Mouse (Mus musculus) CH12.LX (cell line): ENCODE measurements around the gene Crls1. TPM values are rescaled to one million over a fixed set of nuclear protein-coding genes. Genes with fewer than 3 reads are reported as not detected.

Source experiments
- DNase-seq: peaks from one replicate; pipeline ENCODE4 v3.0.0-alpha.2; 2013; ENCODE audit errors: extremely low read depth
- H3K27ac ChIP-seq: 2 replicates; pipeline ENCODE4 v1.5.1; 2012; ENCODE audit warnings: low read depth, mild to moderate bottlenecking, control low read depth, moderate library complexity; ENCODE audit not compliant: insufficient read depth
- H3K27me3 ChIP-seq: replicated peaks from 2 replicates; pipeline ENCODE3; 2012; ENCODE audit warnings: inconsistent platforms
- H3K36me3 ChIP-seq, 2 experiments: replicated peaks in 1 of 2; 2 replicates each; pipeline versions ENCODE3 to v1.6.1; 2012; ENCODE audit warnings: inconsistent platforms in 1 of 2, low read length in 1 of 2, mild to moderate bottlenecking in 1 of 2, mixed read lengths in 1 of 2, moderate library complexity in 1 of 2; ENCODE audit not compliant: control insufficient read depth in 1 of 2, insufficient read depth in 1 of 2
- H3K4me1 ChIP-seq, 2 experiments: 2 replicates each; pipeline ENCODE4 v1.6.1; 2012; ENCODE audit warnings: inconsistent platforms in 1 of 2, moderate library complexity in 1 of 2; ENCODE audit not compliant: insufficient read depth in 2 of 2, control insufficient read depth in 1 of 2
- H3K4me2 ChIP-seq: 2 replicates; pipeline ENCODE4 v1.6.1; 2012; ENCODE audit warnings: low read depth, mild to moderate bottlenecking, control low read depth; ENCODE audit not compliant: poor library complexity, insufficient read depth, severe bottlenecking
- H3K4me3 ChIP-seq, 3 experiments: fragments of 150-350 bp in 1 of 3; sonication (generic) in 1 of 3; replicated peaks in 1 of 3; 2 replicates each; pipeline versions ENCODE3 to v1.5.1; 2011 to 2012; ENCODE audit warnings: low read depth in 2 of 3, low read length in 2 of 3, mild to moderate bottlenecking in 2 of 3, moderate library complexity in 2 of 3, control low read depth in 1 of 3, improper control_type of control experiment in 1 of 3, inconsistent platforms in 1 of 3, mixed read lengths in 1 of 3; ENCODE audit not compliant: poor library complexity in 1 of 3
- H3K79me2 ChIP-seq: replicated peaks from 2 replicates; pipeline ENCODE4 v1.6.1; 2012; ENCODE audit warnings: mild to moderate bottlenecking, moderate library complexity; ENCODE audit not compliant: control insufficient read depth, poor library complexity, insufficient read depth, severe bottlenecking; ENCODE audit errors: extremely low read depth
- H3K9ac ChIP-seq: 2 replicates; pipeline ENCODE4 v1.6.1; 2012; ENCODE audit warnings: low read depth, mild to moderate bottlenecking, control low read depth, moderate library complexity; ENCODE audit not compliant: insufficient read depth
- H3K9me3 ChIP-seq: replicated peaks from 2 replicates; pipeline ENCODE3; 2012; ENCODE audit warnings: low read length, inconsistent platforms, mixed read lengths
- BHLHE40 ChIP-seq: IDR thresholded peaks from 2 replicates; pipeline ENCODE4 v1.6.1; 2011; ENCODE audit warnings: mild to moderate bottlenecking, low read depth, low read length, improper control_type of control experiment
- CHD1 ChIP-seq: IDR thresholded peaks from 2 replicates; pipeline ENCODE4 v1.6.1; 2012; ENCODE audit warnings: low read depth, low read length, improper control_type of control experiment, inconsistent platforms
- CHD2 ChIP-seq: IDR thresholded peaks from 2 replicates; pipeline ENCODE4 v1.6.1; 2011; ENCODE audit warnings: low read length, improper control_type of control experiment
- CTCF ChIP-seq, 2 experiments: IDR thresholded peaks in 1 of 2; conservative IDR thresholded peaks in 1 of 2; 2 replicates each; pipeline ENCODE4 v1.5.1; 2011 to 2012; ENCODE audit warnings: low read depth in 2 of 2, low read length in 2 of 2, improper control_type of control experiment in 1 of 2, inconsistent platforms in 1 of 2, mild to moderate bottlenecking in 1 of 2, moderate library complexity in 1 of 2
- EP300 ChIP-seq: IDR thresholded peaks from 2 replicates; pipeline ENCODE4 v1.6.1; 2011; ENCODE audit warnings: low read length, improper control_type of control experiment
- GABPA ChIP-seq: IDR thresholded peaks from 2 replicates; pipeline ENCODE4 v1.6.1; 2012; ENCODE audit warnings: low read depth, low read length, improper control_type of control experiment, inconsistent platforms; ENCODE audit not compliant: insufficient replicate concordance
- IRF4 ChIP-seq: IDR thresholded peaks from 2 replicates; pipeline ENCODE4 v1.6.1; 2014; ENCODE audit warnings: low read depth, mild to moderate bottlenecking, inconsistent platforms, low read length, improper control_type of control experiment
- JUND ChIP-seq: conservative IDR thresholded peaks from 2 replicates; pipeline ENCODE4 v1.6.1; 2011; ENCODE audit warnings: low read depth, low read length, improper control_type of control experiment
- KAT2A ChIP-seq: IDR thresholded peaks from 2 replicates; pipeline ENCODE4 v1.6.1; 2012; ENCODE audit warnings: low read length, improper control_type of control experiment, inconsistent platforms; ENCODE audit not compliant: insufficient replicate concordance
- MAFK ChIP-seq: IDR thresholded peaks from 2 replicates; pipeline ENCODE4 v1.6.1; 2011; ENCODE audit warnings: low read length, improper control_type of control experiment; ENCODE audit not compliant: insufficient replicate concordance
- MAX ChIP-seq: IDR thresholded peaks from 2 replicates; pipeline ENCODE4 v1.6.1; 2011; ENCODE audit warnings: low read length, improper control_type of control experiment
- MEF2A ChIP-seq: IDR thresholded peaks from 2 replicates; pipeline ENCODE4 v1.6.1; 2014; ENCODE audit warnings: low read depth, mild to moderate bottlenecking, inconsistent platforms, low read length, improper control_type of control experiment, borderline replicate concordance
- MYC ChIP-seq: IDR thresholded peaks from 2 replicates; pipeline ENCODE4 v1.6.1; 2011; ENCODE audit warnings: low read depth, mild to moderate bottlenecking, improper control_type of control experiment, low read length
- NELFE ChIP-seq: IDR thresholded peaks from 2 replicates; pipeline ENCODE4 v1.6.1; 2011; ENCODE audit warnings: low read depth, low read length, improper control_type of control experiment
- POLR2A ChIP-seq: IDR thresholded peaks from 2 replicates; pipeline ENCODE4 v1.6.1; 2011; ENCODE audit warnings: low read depth, mild to moderate bottlenecking, improper control_type of control experiment, low read length
- POLR2AphosphoS2 ChIP-seq: IDR thresholded peaks from 2 replicates; pipeline ENCODE4 v1.6.1; 2011; ENCODE audit warnings: low read depth, low read length, improper control_type of control experiment
- RAD21 ChIP-seq: IDR thresholded peaks from 2 replicates; pipeline ENCODE4 v1.6.1; 2011; ENCODE audit warnings: low read depth, mild to moderate bottlenecking, low read length, improper control_type of control experiment, moderate library complexity
- SIN3A ChIP-seq: IDR thresholded peaks from 2 replicates; pipeline ENCODE4 v1.6.1; 2012; ENCODE audit warnings: low read length, improper control_type of control experiment, inconsistent platforms
- SMC3 ChIP-seq: IDR thresholded peaks from 2 replicates; pipeline ENCODE4 v1.6.1; 2011; ENCODE audit warnings: low read depth, low read length, improper control_type of control experiment
- TCF12 ChIP-seq: IDR thresholded peaks from 2 replicates; pipeline ENCODE4 v1.6.1; 2014; ENCODE audit warnings: low read depth, mild to moderate bottlenecking, inconsistent platforms, low read length, improper control_type of control experiment
- ZC3H11A ChIP-seq: IDR thresholded peaks from 2 replicates; pipeline ENCODE4 v1.6.1; 2012; ENCODE audit warnings: low read depth, mild to moderate bottlenecking, inconsistent platforms, low read length, improper control_type of control experiment
- ZKSCAN1 ChIP-seq: IDR thresholded peaks from 2 replicates; pipeline ENCODE4 v1.6.1; 2012; ENCODE audit warnings: low read depth, inconsistent platforms, low read length, improper control_type of control experiment, borderline replicate concordance
- ZNF384 ChIP-seq: IDR thresholded peaks from 2 replicates; pipeline ENCODE4 v1.6.1; 2012; ENCODE audit warnings: low read depth, low read length, improper control_type of control experiment, inconsistent platforms
- dilution Hi-C: fragments of 300-500 bp; cut with MboI; formaldehyde crosslinking; loops from 2 replicates; pipeline ENCODE4 v1.14.3; 2020; ENCODE audit warnings: low sequenced_read_pairs; ENCODE audit not compliant: extremely low pct_unique_long_range_greater_than_20kb, extremely low pct_ligation_motif_present
- in situ Hi-C: fragments of 300-500 bp; cut with MboI; formaldehyde crosslinking; loops from 3 replicates; pipeline ENCODE4 v1.14.3; 2019; ENCODE audit warnings: low sequenced_read_pairs, low pct_ligation_motif_present, low pct_unique_long_range_greater_than_20kb, mixed read lengths
- polyA plus RNA-seq: library from polyadenylated mRNA; unstranded; fragments of >175 nt; gene quantifications from 2 replicates; pipeline ENCODE4 v1.2.1, GENCODE M21; 2012; ENCODE audit warnings: low read depth; ENCODE audit not compliant: insufficient read length
- total RNA-seq, 2 experiments: library from RNA; depleted of rRNA; stranded (reverse); fragments of 300-350 nt in 1 of 2; fragments of >200 nt in 1 of 2; gene quantifications; 2 replicates each; pipeline ENCODE4 v1.2.3; 2012 to 2014

Crls1 gene
- total and polyA plus RNA-seq, 3 experiments: 31.8 to 105 (median 44.9) TPM

DNA sequence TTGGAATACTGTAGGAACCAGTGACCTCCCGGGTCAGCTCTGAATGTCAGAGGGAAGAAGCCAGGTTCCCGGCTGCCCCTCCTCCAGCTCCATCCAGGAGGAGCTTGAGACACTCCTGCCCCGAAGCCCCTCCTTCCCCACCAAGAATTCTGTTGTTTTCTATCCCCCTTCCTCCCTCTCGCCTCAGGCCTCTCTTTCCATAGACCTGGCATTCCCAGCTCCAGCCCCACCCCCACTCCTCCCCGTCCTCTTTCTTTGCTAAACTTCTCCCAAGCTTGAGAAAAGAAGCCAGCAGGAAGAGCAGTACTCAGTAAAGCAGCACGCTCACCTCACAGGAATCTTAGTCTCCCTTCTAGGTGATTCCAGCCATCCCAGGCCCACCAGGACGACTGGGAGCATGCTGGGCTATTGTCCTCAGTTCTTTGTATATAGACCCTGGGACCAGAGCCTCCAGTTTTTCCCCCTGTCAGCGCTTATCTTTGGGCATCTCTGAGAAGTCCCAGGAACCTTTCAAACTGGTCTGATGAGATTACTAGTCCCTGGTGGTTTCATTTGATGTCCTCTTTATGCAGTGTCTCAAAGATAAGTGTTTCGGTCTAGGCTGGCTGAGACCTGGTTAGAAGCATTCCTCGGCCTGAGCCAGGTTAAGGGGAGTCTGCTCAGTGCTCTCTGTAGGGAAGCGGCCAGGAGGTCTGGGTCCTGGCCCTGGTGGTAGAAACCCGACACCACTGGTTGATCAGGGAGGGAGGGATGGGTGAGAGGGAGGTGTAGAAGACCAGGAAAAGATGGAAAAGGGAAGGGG, 34.6 kb downstream of the Crls1 start, which contains the start of gene Lrrn4:
TSS of gene Lrrn4 (minus strand) at position 48 of the 802 bp plus-strand sequence.
- H3K27me3 ChIP-seq: peaks cover 73% of the 10 kb centered on the region
- H3K4me3 ChIP-seq: peak within 1 kb of the TSS in 2 of 3 experiments; percentile 24 to 49
- dilution Hi-C loops: no loop called here
- no peaks in the 10 kb centered on the region for H3K79me2 ChIP-seq
- DNase-seq: no peak
- no peak within 1 kb of the TSS for H3K9ac ChIP-seq
- peaks cover 5 to 7% of the 10 kb centered on the region in 2 experiments; a peak in 3 of 4 replicates for H3K4me1 ChIP-seq
- no peak for TF ChIP-seq MEF2A
- TF ChIP-seq ZC3H11A: no peak
- TF ChIP-seq ZNF384: no peak
- TF ChIP-seq RAD21: no peak
- no peak for TF ChIP-seq BHLHE40
- no peak for TF ChIP-seq MAFK
- no peak for TF ChIP-seq NELFE
- TF ChIP-seq CHD1: no peak
- no peak for TF ChIP-seq MYC
- no peak for TF ChIP-seq CTCF (conservative IDR thresholded peaks at IDR 0.05 in 1 of 2, IDR thresholded peaks at IDR 0.05 in 1 of 2; ENCODE audit: low read depth in 2 of 2, low read length in 2 of 2)
- TF ChIP-seq JUND: no peak
- TF ChIP-seq POLR2A: no peak
- TF ChIP-seq, all 38 proteins: peak for 0
- H3K9me3 ChIP-seq: no peaks in the 10 kb centered on the region
- in situ Hi-C loops: no loop called here
- no peaks in the 10 kb centered on the region for H3K36me3 ChIP-seq
- H3K27ac ChIP-seq: no peak within 1 kb of the TSS
- peak within 1 kb of the TSS; percentile 53 for H3K4me2 ChIP-seq

DNA sequence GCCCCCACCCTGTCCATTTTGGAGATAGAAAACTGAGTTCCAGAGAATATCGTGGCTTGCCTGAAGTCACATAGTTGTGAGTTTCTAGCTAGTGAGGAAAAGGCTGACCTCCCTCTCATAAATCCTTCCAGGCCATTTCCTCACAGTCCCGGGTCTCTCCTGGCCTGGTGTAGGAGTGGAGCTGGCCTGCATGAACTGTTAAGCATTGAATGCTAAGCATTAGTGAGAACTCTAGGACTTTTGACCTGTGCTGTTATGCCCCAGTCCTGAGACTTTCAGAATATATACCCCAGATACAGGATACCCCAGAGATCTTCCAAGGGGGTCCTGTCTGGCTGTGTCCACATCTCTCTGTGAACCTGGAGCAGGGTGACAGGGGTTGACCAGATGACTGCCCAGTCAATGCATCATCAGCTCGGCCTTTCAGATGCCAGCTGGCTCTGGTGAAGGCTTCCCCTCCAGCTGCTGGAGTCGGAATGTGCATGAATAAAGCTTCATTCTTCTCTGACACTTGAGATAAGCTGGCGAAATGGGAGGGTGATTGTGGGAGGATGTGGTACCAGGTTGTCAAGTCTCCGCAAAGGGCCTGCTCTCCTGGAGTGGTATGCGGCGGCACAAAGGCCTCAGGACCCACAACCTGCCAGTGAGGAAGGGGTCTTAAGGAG, 38.0 kb downstream of the Crls1 start:
- H3K4me1 ChIP-seq: peaks cover under 1% of the 10 kb centered on the region in 2 experiments; a peak in 2 of 4 replicates
- H3K9ac ChIP-seq: no peak overlapping the region
- H3K36me3 ChIP-seq: no peaks in the 10 kb centered on the region
- H3K4me3 ChIP-seq: no peak overlapping the region
- H3K79me2 ChIP-seq: no peaks in the 10 kb centered on the region
- DNase-seq: no peak
- no peak overlapping the region for H3K27ac ChIP-seq
- peaks cover 41% of the 10 kb centered on the region for H3K27me3 ChIP-seq
- in situ Hi-C loops (no loop called here), dilution Hi-C loops (no loop called here)
- TF ChIP-seq EP300: no peak
- TF ChIP-seq CTCF (conservative IDR thresholded peaks at IDR 0.05 in 1 of 2, IDR thresholded peaks at IDR 0.05 in 1 of 2; ENCODE audit: low read depth in 2 of 2, low read length in 2 of 2): no peak
- TF ChIP-seq MAX: no peak
- no peak for TF ChIP-seq MYC
- TF ChIP-seq ZKSCAN1: no peak
- no peak for TF ChIP-seq RAD21
- no peak for TF ChIP-seq GABPA
- no peak for TF ChIP-seq ZC3H11A
- TF ChIP-seq POLR2AphosphoS2: no peak
- no peak for TF ChIP-seq JUND
- no peak for TF ChIP-seq SMC3
- TF ChIP-seq CHD2: no peak
- TF ChIP-seq KAT2A: no peak
- TF ChIP-seq POLR2A: no peak
- TF ChIP-seq TCF12: no peak
- TF ChIP-seq IRF4: no peak
- no peak for TF ChIP-seq CHD1
- no peak for TF ChIP-seq SIN3A
- TF ChIP-seq, all 38 proteins: peak for 0
- Histone ChIP-seq H3K9me3 (no peaks in the 10 kb centered on the region), H3K4me2 (no peak overlapping the region)
